12 mouse cellular contexts compared by ENCODE assay signal in the genomic region with DNA sequence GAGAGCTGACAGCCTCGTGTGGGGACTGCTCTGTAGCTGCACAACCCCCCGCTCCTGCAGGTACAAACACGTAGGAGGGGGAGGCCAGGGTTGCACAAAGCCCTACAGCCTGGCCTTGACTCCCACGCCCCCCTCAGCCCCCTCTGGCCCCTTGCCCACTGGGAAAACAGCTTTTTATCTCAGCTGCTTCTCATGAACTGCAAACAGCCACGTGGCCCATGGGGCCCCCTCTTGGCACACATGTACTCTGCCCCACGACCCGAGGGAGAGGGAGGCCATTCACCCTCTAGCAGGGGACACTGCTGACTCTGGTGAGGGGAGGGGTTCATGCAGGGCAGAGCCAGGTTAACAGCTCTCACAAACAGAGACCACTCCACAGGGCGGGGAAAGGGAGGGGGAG. TPM values are rescaled to one million over a fixed set of nuclear protein-coding genes. Genes with fewer than 3 reads are reported as not detected.
DNase-seq lines count a peak whose midpoint lies in the region; ATAC-seq and TF ChIP-seq lines count a peak whose summit lies in the region.
"Had no signal": no experiment of that assay in that cellular context is flagged by ENCODE, and none has a peak within 500 bp of the region (broad histone marks: within the 10 kb centered on the region; RNA-seq: fewer than 3 reads in every experiment).

No protein-coding gene starts in this region.

- whole genome bisulfite sequencing in hindbrain, embryonic 16.5 days: 46% methylated on average over 8 of the region's 8 CpGs
- 52% methylated on average over 8 of the region's 8 CpGs for WGBS in hindbrain, postnatal 0 days
- 56% methylated on average over 8 of the region's 8 CpGs for WGBS in embryonic facial prominence, embryonic 10.5 days
- WGBS in limb, embryonic 15.5 days: 30% methylated on average over 8 of the region's 8 CpGs

- ATAC-seq in cerebellum, adult (ENCODE audit: insufficient number of reproducible peaks, low FRiP score, low TSS enrichment): no peak
- ATAC-seq in hindbrain, embryonic 16.5 days: 0 out of 2 replicates have a peak, but pooled peaks have one; percentile 30
- no peak for ATAC-seq in hindbrain, postnatal 0 days
- no peak for ATAC-seq in limb, embryonic 15.5 days (ENCODE audit: insufficient number of reproducible peaks, low FRiP score, low TSS enrichment, low read depth)
- no peak for ATAC-seq in megakaryocyte, adult 5-6 weeks (ENCODE audit: poor library complexity, severe bottlenecking)
- ATAC-seq: forebrain, embryonic 16.5 days; midbrain, embryonic 16.5 days had no signal

- TF ChIP-seq CTCF in hindbrain, postnatal 0 days (IDR thresholded peaks at IDR 0.05; ENCODE audit: low read depth): no peak

- no peaks in the 10 kb centered on the region for H3K27me3 ChIP-seq in hindbrain, embryonic 16.5 days (replicated peaks; ENCODE audit: control insufficient read depth, insufficient read depth, low read length)
- H3K27me3 ChIP-seq in hindbrain, postnatal 0 days (ENCODE audit: insufficient read depth, low read length): no peaks in the 10 kb centered on the region
- no peaks in the 10 kb centered on the region for H3K27me3 ChIP-seq in embryonic facial prominence, embryonic 10.5 days (replicated peaks; ENCODE audit: low read depth, poor library complexity, severe bottlenecking)
- H3K27me3 ChIP-seq in limb, embryonic 15.5 days: no peaks in the 10 kb centered on the region

- H3K27ac ChIP-seq in hindbrain, embryonic 16.5 days (ENCODE audit: low read depth, low read length): no peak overlapping the region
- no peak overlapping the region for H3K27ac ChIP-seq in hindbrain, postnatal 0 days
- H3K27ac ChIP-seq in embryonic facial prominence, embryonic 10.5 days (replicated peaks): peak overlapping the region; percentile 91
- peak overlapping the region; percentile 90 for H3K27ac ChIP-seq in limb, embryonic 15.5 days

- DNase-seq in cerebellum, adult 8-10 months: peak; percentile 8
- DNase-seq in hindbrain, postnatal 0 days (ENCODE audit: low spot score): no peak
- DNase-seq in embryonic facial prominence, embryonic 10.5 days (ENCODE audit: low spot score): no peak
- no peak for DNase-seq in right cerebral cortex, postnatal 25 days
- DNase-seq: cerebellum, postnatal 36 days; kidney, adult 11 months had no signal

- no peak overlapping the region for H3K4me2 ChIP-seq in hindbrain, embryonic 16.5 days (ENCODE audit: low read length)
- no peak overlapping the region for H3K4me2 ChIP-seq in hindbrain, postnatal 0 days (ENCODE audit: low read depth, low read length)
- no peak overlapping the region for H3K4me2 ChIP-seq in limb, embryonic 15.5 days

- H3K9ac ChIP-seq in hindbrain, embryonic 16.5 days (ENCODE audit: low read depth, low read length): no peak overlapping the region
- H3K9ac ChIP-seq in hindbrain, postnatal 0 days (replicated peaks; ENCODE audit: low read length): no peak overlapping the region
- H3K9ac ChIP-seq in limb, embryonic 15.5 days: no peak overlapping the region

- no peak overlapping the region for H3K4me3 ChIP-seq in hindbrain, embryonic 16.5 days (ENCODE audit: low read length)
- H3K4me3 ChIP-seq in hindbrain, postnatal 0 days (ENCODE audit: low read length): no peak overlapping the region
- no peak overlapping the region for H3K4me3 ChIP-seq in embryonic facial prominence, embryonic 10.5 days
- H3K4me3 ChIP-seq in limb, embryonic 15.5 days: no peak overlapping the region

- H3K4me1 ChIP-seq in hindbrain, embryonic 16.5 days (ENCODE audit: control insufficient read depth, insufficient read depth, low read depth, low read length): peaks cover 2% of the 10 kb centered on the region; the same call in 1 of the 2 replicates
- no peaks in the 10 kb centered on the region for H3K4me1 ChIP-seq in hindbrain, postnatal 0 days (ENCODE audit: insufficient read depth, low read length)
- H3K4me1 ChIP-seq in embryonic facial prominence, embryonic 10.5 days: peaks cover 86% of the 10 kb centered on the region
- H3K4me1 ChIP-seq in limb, embryonic 15.5 days: peaks cover 69% of the 10 kb centered on the region

- no peaks in the 10 kb centered on the region for H3K9me3 ChIP-seq in hindbrain, embryonic 16.5 days (ENCODE audit: control insufficient read depth, low read length)
- no peaks in the 10 kb centered on the region for H3K9me3 ChIP-seq in hindbrain, postnatal 0 days (ENCODE audit: low read length)
- no peaks in the 10 kb centered on the region for H3K9me3 ChIP-seq in embryonic facial prominence, embryonic 10.5 days
- no peaks in the 10 kb centered on the region for H3K9me3 ChIP-seq in limb, embryonic 15.5 days

- no peaks in the 10 kb centered on the region for H3K36me3 ChIP-seq in hindbrain, embryonic 16.5 days (ENCODE audit: control insufficient read depth, insufficient read depth, low read length)
- H3K36me3 ChIP-seq in hindbrain, postnatal 0 days (ENCODE audit: insufficient read depth, low read length): no peaks in the 10 kb centered on the region
- no peaks in the 10 kb centered on the region for H3K36me3 ChIP-seq in embryonic facial prominence, embryonic 10.5 days (replicated peaks)
- no peaks in the 10 kb centered on the region for H3K36me3 ChIP-seq in limb, embryonic 15.5 days

RNA-seq across cellular contexts. Expression of gene Mrpl23, which starts 36.5 kb away (rescaled TPM):
- polyA plus RNA-seq in hindbrain, embryonic 16.5 days (2015; fragmentation: Nextera tagmentation; extraction: Ambion mirVana): 22.3 and 26.2 TPM in 2 replicates
- 64.0 and 69.3 TPM in 2 replicates for total RNA-seq in hindbrain, postnatal 0 days (2014; rRNA removed)
- 17.4 and 25.5 TPM in 2 replicates for polyA plus RNA-seq in hindbrain, postnatal 0 days (2015; fragmentation: Nextera tagmentation; extraction: Ambion mirVana)
- polyA plus RNA-seq in embryonic facial prominence, embryonic 10.5 days (2016; fragmentation: Nextera tagmentation; extraction: Ambion mirVana): 18.1 and 22.4 TPM in 2 replicates
- 28.8 and 30.5 TPM in 2 replicates for polyA plus RNA-seq in limb, embryonic 15.5 days (2015; fragmentation: Nextera tagmentation; extraction: Ambion mirVana)
- 3.8 and 12.3 TPM in 2 replicates for total RNA-seq in megakaryocyte, adult 5-6 weeks (2015)
- 37.2 and 52.6 TPM in 2 replicates for total RNA-seq in megakaryocyte, adult 5-6 weeks (2017)

Comparison
In these comparisons a context has a peak if more than half of its experiments do, and no peak if none do; other contexts are left out.
1. H3K27ac ChIP-seq: peak in embryonic facial prominence, embryonic 10.5 days (single experiment) and limb, embryonic 15.5 days (single experiment); none in hindbrain, embryonic 16.5 days (single experiment) and hindbrain, postnatal 0 days (single experiment).